Mouse (Mus musculus): Measurements from ENCODE around the gene Tulp4. TPM values are rescaled to one million over a fixed set of nuclear protein-coding genes. Genes with fewer than 3 reads are reported as not detected.

Gene Tulp4
- total RNA-seq, 2 experiments from 2014 or later: 103 to 106 TPM

GRCm38 (mm10) chr17:6117917-6118316 lies 11.7 kb downstream of the Tulp4 start:
- DNase-seq: no peak
- intact Hi-C loops (cut with DNase I): no loop called here

GRCm38 (mm10) chr17:6118861-6119260 lies 12.6 kb downstream of the Tulp4 start:
- no peak for DNase-seq
- intact Hi-C loops (cut with DNase I): no loop called here

- intact Hi-C loops (cut with DNase I): no loop called here
- no peak for DNase-seq
Measured at GRCm38 (mm10) chr17:6123776-6124175, 17.5 kb downstream of the Tulp4 start.

GRCm38 (mm10) chr17:6125441-6125840 lies 19.2 kb downstream of the Tulp4 start:
- no peak for DNase-seq
- intact Hi-C loops (cut with DNase I): no loop called here

- intact Hi-C loops (cut with DNase I): no loop called here
- no peak for DNase-seq
Measured at GRCm38 (mm10) chr17:6128039-6128438, 21.8 kb downstream of the Tulp4 start.

GRCm38 (mm10) chr17:6129361-6129760 lies 23.1 kb downstream of the Tulp4 start:
- intact Hi-C loops (cut with DNase I): no loop called here
- no peak for DNase-seq

- intact Hi-C loops (cut with DNase I): no loop called here
- no peak for DNase-seq
Measured at GRCm38 (mm10) chr17:6131083-6131482, 24.8 kb downstream of the Tulp4 start.

GRCm38 (mm10) chr17:6140875-6141274 lies 34.6 kb downstream of the Tulp4 start:
- intact Hi-C loops (cut with DNase I): no loop called here

GRCm38 (mm10) chr17:6141344-6141743 lies 35.1 kb downstream of the Tulp4 start:
- DNase-seq: no peak
- intact Hi-C loops (cut with DNase I): no loop called here

More at GRCm38 (mm10) chr17:6140875-6141274, 34.6 kb downstream of the Tulp4 start:
- no peak for DNase-seq

- no peak for DNase-seq
- intact Hi-C loops (cut with DNase I): no loop called here
Measured at GRCm38 (mm10) chr17:6145244-6145643, 39.0 kb downstream of the Tulp4 start.

- no peak for DNase-seq
- intact Hi-C loops (cut with DNase I): no loop called here
Measured at GRCm38 (mm10) chr17:6152941-6153340, 46.7 kb downstream of the Tulp4 start.

GRCm38 (mm10) chr17:6153581-6153980 lies 47.3 kb downstream of the Tulp4 start:
- intact Hi-C loops (cut with DNase I): no loop called here
- no peak for DNase-seq

- no peak for DNase-seq
- intact Hi-C loops (cut with DNase I): no loop called here
Measured at GRCm38 (mm10) chr17:6154366-6154765, 48.1 kb downstream of the Tulp4 start.

GRCm38 (mm10) chr17:6160495-6160894 lies 54.3 kb downstream of the Tulp4 start:
- intact Hi-C loops (cut with DNase I): no loop called here
- no peak for DNase-seq

GRCm38 (mm10) chr17:6161916-6162315 lies 55.7 kb downstream of the Tulp4 start:
- DNase-seq: no peak
- intact Hi-C loops (cut with DNase I): no loop called here

GRCm38 (mm10) chr17:6162761-6163160 lies 56.5 kb downstream of the Tulp4 start:
- no peak for DNase-seq
- intact Hi-C loops (cut with DNase I): no loop called here

GRCm38 (mm10) chr17:6164911-6165310 lies 58.7 kb downstream of the Tulp4 start:
- intact Hi-C loops (cut with DNase I): no loop called here

GRCm38 (mm10) chr17:6172440-6172839 lies 66.2 kb downstream of the Tulp4 start:
- intact Hi-C loops (cut with DNase I): no loop called here
- no peak for DNase-seq

More at GRCm38 (mm10) chr17:6164911-6165310, 58.7 kb downstream of the Tulp4 start:
- no peak for DNase-seq

GRCm38 (mm10) chr17:6172926-6173690 lies 66.9 kb downstream of the Tulp4 start:
- intact Hi-C loops (cut with DNase I): no loop called here

GRCm38 (mm10) chr17:6174574-6174973 lies 68.3 kb downstream of the Tulp4 start:
- intact Hi-C loops (cut with DNase I): no loop called here
- no peak for DNase-seq

More at GRCm38 (mm10) chr17:6172926-6173690, 66.9 kb downstream of the Tulp4 start:
- DNase-seq: peak; percentile 21 to 31

- no peak for DNase-seq
- intact Hi-C loops (cut with DNase I): no loop called here
Measured at GRCm38 (mm10) chr17:6178564-6179267, 72.5 kb downstream of the Tulp4 start.

GRCm38 (mm10) chr17:6179389-6179788 lies 73.2 kb downstream of the Tulp4 start:
- intact Hi-C loops (cut with DNase I): no loop called here
- DNase-seq: no peak
